Mouse (Mus musculus): Measurements from ENCODE around the gene Asns. TPM values are rescaled to one million over a fixed set of nuclear protein-coding genes. Genes with fewer than 3 reads are reported as not detected.
"Not testable (repeated sequence)": the region's sequence is repeated elsewhere in the genome, so short reads cannot be mapped to it uniquely, and the experiment has no call there.

The Asns gene
- polyA plus RNA-seq, 1 experiment from 2014 or later, result 22.6 TPM

- no peak for ATAC-seq (ENCODE audit: insufficient number of reproducible peaks, insufficient read depth, low FRiP score, low read depth)
- H3K9me3 ChIP-seq (ENCODE audit: control insufficient read depth, low read length), result no peaks in the 10 kb centered on the region
- H3K27me3 ChIP-seq (ENCODE audit: control insufficient read depth, insufficient read depth, low read length), result no peaks in the 10 kb centered on the region
- no peak overlapping the region for H3K4me3 ChIP-seq (ENCODE audit: control insufficient read depth in 1 of 2, insufficient read depth in 1 of 2, low read depth in 1 of 2, low read length in 2 of 2)
- H3K27ac ChIP-seq (replicated peaks in 1 of 2; ENCODE audit: control insufficient read depth in 1 of 2, insufficient read depth in 1 of 2, low read depth in 2 of 2, low read length in 2 of 2), result no peak overlapping the region
- no peaks in the 10 kb centered on the region for H3K4me1 ChIP-seq (ENCODE audit: control insufficient read depth in 2 of 2, insufficient read depth in 2 of 2, low read length in 2 of 2)
- H3K36me3 ChIP-seq (ENCODE audit: control insufficient read depth, insufficient read depth, low read length), result no peaks in the 10 kb centered on the region
- 89% methylated on average over 8 of the region's 8 CpGs for WGBS
- no peak overlapping the region for H3K4me2 ChIP-seq (ENCODE audit: low read length)
- no peak overlapping the region for H3K9ac ChIP-seq (ENCODE audit: low read length)
Observed at GRCm38 (mm10) chr6:7676194-7676901, 16.7 kb downstream of the Asns start.

- Histone ChIP-seq H3K4me1 (ENCODE audit: control insufficient read depth in 2 of 2, insufficient read depth in 2 of 2, low read length in 2 of 2) (no peaks in the 10 kb centered on the region), H3K27me3 (ENCODE audit: control insufficient read depth, insufficient read depth, low read length) (no peaks in the 10 kb centered on the region), H3K9me3 (ENCODE audit: control insufficient read depth, low read length) (no peaks in the 10 kb centered on the region), H3K4me3 (ENCODE audit: control insufficient read depth in 1 of 2, insufficient read depth in 1 of 2, low read depth in 1 of 2, low read length in 2 of 2) (no peak overlapping the region), H3K9ac (ENCODE audit: low read length) (no peak overlapping the region), H3K4me2 (ENCODE audit: low read length) (no peak overlapping the region), H3K36me3 (ENCODE audit: control insufficient read depth, insufficient read depth, low read length) (no peaks in the 10 kb centered on the region), H3K27ac (replicated peaks in 1 of 2; ENCODE audit: control insufficient read depth in 1 of 2, insufficient read depth in 1 of 2, low read depth in 2 of 2, low read length in 2 of 2) (no peak overlapping the region)
- WGBS, result 82% methylated on average over 10 of the region's 10 CpGs
- ATAC-seq (ENCODE audit: insufficient number of reproducible peaks, insufficient read depth, low FRiP score, low read depth), result no peak
Observed at GRCm38 (mm10) chr6:7672438-7673253, 20.4 kb downstream of the Asns start.

DNA sequence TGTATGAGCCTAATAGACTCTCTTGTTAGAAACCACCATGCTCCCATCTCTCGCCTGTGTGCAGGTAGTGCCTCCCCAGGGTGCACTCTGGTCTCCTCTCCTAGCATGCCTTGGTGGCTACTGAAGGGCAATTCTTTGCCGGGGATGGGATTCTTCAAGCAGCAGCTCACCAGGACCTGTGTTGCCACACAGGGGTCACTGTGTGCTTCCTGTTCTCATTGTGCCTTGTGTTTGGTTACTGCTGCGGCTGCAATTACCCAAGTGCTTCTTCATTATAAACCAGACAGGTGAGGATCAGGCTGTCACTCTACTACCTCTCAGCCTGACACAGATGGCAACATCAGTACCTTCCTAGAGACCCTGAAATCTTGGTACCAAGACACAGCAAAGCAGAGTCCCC lies 21.6 kb downstream of the Asns start:
- H3K27ac ChIP-seq (replicated peaks in 1 of 2; ENCODE audit: control insufficient read depth in 1 of 2, insufficient read depth in 1 of 2, low read depth in 2 of 2, low read length in 2 of 2), result no peak overlapping the region
- WGBS, result 68% methylated on average over 3 of the region's 3 CpGs
- H3K4me2 ChIP-seq (ENCODE audit: low read length), result no peak overlapping the region
- no peaks in the 10 kb centered on the region for H3K27me3 ChIP-seq (ENCODE audit: control insufficient read depth, insufficient read depth, low read length)
- H3K4me1 ChIP-seq (ENCODE audit: control insufficient read depth in 2 of 2, insufficient read depth in 2 of 2, low read length in 2 of 2), result no peaks in the 10 kb centered on the region
- ATAC-seq (ENCODE audit: insufficient number of reproducible peaks, insufficient read depth, low FRiP score, low read depth), result no peak
- no peak overlapping the region for H3K4me3 ChIP-seq (ENCODE audit: control insufficient read depth in 1 of 2, insufficient read depth in 1 of 2, low read depth in 1 of 2, low read length in 2 of 2)
- no peaks in the 10 kb centered on the region for H3K9me3 ChIP-seq (ENCODE audit: control insufficient read depth, low read length)
- H3K9ac ChIP-seq (ENCODE audit: low read length), result no peak overlapping the region
- H3K36me3 ChIP-seq (ENCODE audit: control insufficient read depth, insufficient read depth, low read length), result no peaks in the 10 kb centered on the region

DNA sequence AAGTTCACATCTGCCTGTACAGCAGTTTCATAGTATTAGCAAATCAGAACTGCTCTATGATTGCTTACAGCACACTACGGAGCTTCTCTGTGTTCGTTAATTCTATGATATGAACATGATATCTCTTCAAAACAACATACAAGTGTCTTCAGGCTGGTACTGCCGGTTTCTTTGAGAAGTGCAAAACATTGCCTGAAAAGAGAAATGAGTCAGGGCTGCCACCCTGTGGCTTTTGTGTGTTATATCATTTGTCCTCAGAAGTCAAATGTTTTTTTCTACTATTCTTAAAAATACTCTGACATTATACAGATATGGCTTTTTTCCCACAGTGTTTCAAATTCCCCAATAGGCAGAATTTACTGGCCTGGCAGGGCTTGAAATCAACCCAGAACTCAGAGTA lies 22.5 kb downstream of the Asns start:
- H3K4me3 ChIP-seq (ENCODE audit: control insufficient read depth in 1 of 2, insufficient read depth in 1 of 2, low read depth in 1 of 2, low read length in 2 of 2), result no peak overlapping the region

DNA sequence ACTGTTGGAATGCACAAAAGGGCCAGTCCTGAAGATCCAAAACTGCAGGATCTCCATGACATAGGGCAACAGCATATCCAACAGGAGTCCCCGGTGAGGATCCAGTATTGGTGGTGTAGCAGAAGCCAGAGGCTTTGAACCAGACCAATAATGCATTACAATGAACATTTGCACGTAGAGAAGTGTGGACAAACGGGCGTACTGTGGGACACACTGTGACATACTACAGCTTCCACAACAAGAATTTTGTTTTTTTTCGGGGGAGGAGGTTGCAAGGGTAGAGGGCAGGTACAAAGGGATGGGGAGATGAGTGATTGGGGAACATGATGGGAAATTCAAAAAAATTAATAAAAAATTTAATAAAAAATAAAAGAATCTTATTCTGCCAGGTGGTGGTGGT lies 23.3 kb downstream of the Asns start:
- WGBS, result 77% methylated on average over 5 of the region's 5 CpGs
- no peak overlapping the region for H3K4me3 ChIP-seq (ENCODE audit: control insufficient read depth in 1 of 2, insufficient read depth in 1 of 2, low read depth in 1 of 2, low read length in 2 of 2)
- no peak overlapping the region for H3K9ac ChIP-seq (ENCODE audit: low read length)
- H3K9me3 ChIP-seq (ENCODE audit: control insufficient read depth, low read length), result no peaks in the 10 kb centered on the region
- no peak overlapping the region for H3K4me2 ChIP-seq (ENCODE audit: low read length)
- no peak overlapping the region for H3K27ac ChIP-seq (replicated peaks in 1 of 2; ENCODE audit: control insufficient read depth in 1 of 2, insufficient read depth in 1 of 2, low read depth in 2 of 2, low read length in 2 of 2)
- H3K36me3 ChIP-seq (ENCODE audit: control insufficient read depth, insufficient read depth, low read length), result no peaks in the 10 kb centered on the region
- H3K4me1 ChIP-seq (ENCODE audit: control insufficient read depth in 2 of 2, insufficient read depth in 2 of 2, low read length in 2 of 2), result no peaks in the 10 kb centered on the region
- ATAC-seq (ENCODE audit: insufficient number of reproducible peaks, insufficient read depth, low FRiP score, low read depth), result no peak
- no peaks in the 10 kb centered on the region for H3K27me3 ChIP-seq (ENCODE audit: control insufficient read depth, insufficient read depth, low read length)

More for the DNA sequence above, 22.5 kb downstream of the Asns start:
- Histone ChIP-seq H3K27ac (replicated peaks in 1 of 2; ENCODE audit: control insufficient read depth in 1 of 2, insufficient read depth in 1 of 2, low read depth in 2 of 2, low read length in 2 of 2) (no peak overlapping the region), H3K36me3 (ENCODE audit: control insufficient read depth, insufficient read depth, low read length) (no peaks in the 10 kb centered on the region), H3K4me1 (ENCODE audit: control insufficient read depth in 2 of 2, insufficient read depth in 2 of 2, low read length in 2 of 2) (no peaks in the 10 kb centered on the region), H3K4me2 (ENCODE audit: low read length) (no peak overlapping the region), H3K27me3 (ENCODE audit: control insufficient read depth, insufficient read depth, low read length) (no peaks in the 10 kb centered on the region), H3K9me3 (ENCODE audit: control insufficient read depth, low read length) (no peaks in the 10 kb centered on the region), H3K9ac (ENCODE audit: low read length) (no peak overlapping the region)
- no peak for ATAC-seq (ENCODE audit: insufficient number of reproducible peaks, insufficient read depth, low FRiP score, low read depth)
- 47% methylated on average over 3 of the region's 3 CpGs for WGBS

DNA sequence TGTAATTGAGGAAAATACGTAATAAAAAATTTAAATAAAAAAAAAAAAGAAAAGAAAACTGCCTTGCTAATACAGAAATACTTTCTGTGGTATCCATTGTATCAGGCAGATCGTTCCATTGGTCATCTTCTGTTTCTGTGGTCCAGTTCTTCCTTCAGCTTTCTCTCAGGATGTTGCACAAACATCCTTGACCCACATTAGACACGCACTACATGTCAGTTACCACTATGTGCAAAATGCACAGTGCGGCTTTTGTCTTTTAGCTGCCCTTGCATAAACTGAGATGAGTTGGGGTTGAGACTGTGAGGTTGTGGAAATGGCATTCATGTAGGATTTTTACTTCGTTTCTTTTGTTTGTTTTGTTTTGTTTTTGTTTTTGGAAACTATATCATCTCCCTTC lies 24.7 kb downstream of the Asns start:
- no peak overlapping the region for H3K4me2 ChIP-seq (ENCODE audit: low read length)
- no peaks in the 10 kb centered on the region for H3K36me3 ChIP-seq (ENCODE audit: control insufficient read depth, insufficient read depth, low read length)
- H3K4me3 ChIP-seq (ENCODE audit: control insufficient read depth in 1 of 2, insufficient read depth in 1 of 2, low read depth in 1 of 2, low read length in 2 of 2), result no peak overlapping the region
- 73% methylated on average over 5 of the region's 5 CpGs for WGBS
- no peaks in the 10 kb centered on the region for H3K4me1 ChIP-seq (ENCODE audit: control insufficient read depth in 2 of 2, insufficient read depth in 2 of 2, low read length in 2 of 2)
- no peak overlapping the region for H3K9ac ChIP-seq (ENCODE audit: low read length)
- no peak for ATAC-seq (ENCODE audit: insufficient number of reproducible peaks, insufficient read depth, low FRiP score, low read depth)
- no peaks in the 10 kb centered on the region for H3K9me3 ChIP-seq (ENCODE audit: control insufficient read depth, low read length)
- H3K27ac ChIP-seq (replicated peaks in 1 of 2; ENCODE audit: control insufficient read depth in 1 of 2, insufficient read depth in 1 of 2, low read depth in 2 of 2, low read length in 2 of 2), result no peak overlapping the region
- no peaks in the 10 kb centered on the region for H3K27me3 ChIP-seq (ENCODE audit: control insufficient read depth, insufficient read depth, low read length)

GRCm38 (mm10) chr6:7665902-7666301 lies 27.2 kb downstream of the Asns start:
- H3K4me1 ChIP-seq (ENCODE audit: control insufficient read depth in 2 of 2, insufficient read depth in 2 of 2, low read length in 2 of 2); H3K9me3 ChIP-seq (ENCODE audit: control insufficient read depth, low read length); H3K36me3 ChIP-seq (ENCODE audit: control insufficient read depth, insufficient read depth, low read length); H3K4me3 ChIP-seq (ENCODE audit: control insufficient read depth in 1 of 2, insufficient read depth in 1 of 2, low read depth in 1 of 2, low read length in 2 of 2); H3K4me2 ChIP-seq (ENCODE audit: low read length); H3K27ac ChIP-seq (replicated peaks in 1 of 2; ENCODE audit: control insufficient read depth in 1 of 2, insufficient read depth in 1 of 2, low read depth in 2 of 2, low read length in 2 of 2); H3K9ac ChIP-seq (ENCODE audit: low read length); ATAC-seq (ENCODE audit: insufficient number of reproducible peaks, insufficient read depth, low FRiP score, low read depth); H3K27me3 ChIP-seq (ENCODE audit: control insufficient read depth, insufficient read depth, low read length): not testable (repeated sequence)
- 86% methylated on average over 3 of the region's 4 CpGs for WGBS
